Mouse (Mus musculus) gastrocnemius, postnatal 14 days (tissue): ENCODE measurements at regions not wholly inside any gene's neighbourhood (a gene's known extent, or its start where the extent isn't known, plus 50 kb on each side); places are given as distances from the start of the nearest gene placed in this dataset.

Source experiments
- DNase-seq: peaks from one replicate; pipeline ENCODE4 v3.0.0; 2021; ENCODE audit warnings: mixed read lengths
- intact Hi-C: fragments of 180-260 bp; cut with DNase I; formaldehyde crosslinking; loops from one replicate; pipeline ENCODE4 v1.15.1; 2025; ENCODE audit warnings: low total_unique reads

DNA sequence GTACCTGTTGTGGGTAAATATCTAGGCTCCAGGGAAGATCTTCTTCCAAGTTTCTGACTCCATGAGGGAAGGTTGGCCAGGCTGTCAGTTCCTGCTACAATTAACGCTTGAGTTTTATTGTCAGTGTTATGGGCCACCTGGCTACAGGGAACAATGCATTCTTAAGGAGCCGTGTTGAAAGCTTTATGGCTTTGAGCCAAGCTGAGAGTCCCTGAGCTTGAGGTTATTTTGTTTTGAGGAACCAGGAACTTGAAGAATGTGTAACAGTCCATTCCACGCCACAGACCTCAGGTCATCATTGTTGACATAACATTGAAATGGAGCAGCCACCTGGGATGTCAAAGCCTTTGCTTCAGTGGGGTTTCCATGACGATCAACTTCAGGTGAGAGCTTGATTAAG lies 71.6 kb upstream of the Lhx8 start:
- intact Hi-C loops: no loop called here
- DNase-seq: no peak

- intact Hi-C loops: no loop called here
- DNase-seq: no peak
Measured at GRCm38 (mm10) chr3:154393626-154394025, 63.2 kb upstream of the Lhx8 start.

GRCm38 (mm10) chr3:154391629-154392028 lies 61.2 kb upstream of the Lhx8 start:
- DNase-seq: no peak

DNA sequence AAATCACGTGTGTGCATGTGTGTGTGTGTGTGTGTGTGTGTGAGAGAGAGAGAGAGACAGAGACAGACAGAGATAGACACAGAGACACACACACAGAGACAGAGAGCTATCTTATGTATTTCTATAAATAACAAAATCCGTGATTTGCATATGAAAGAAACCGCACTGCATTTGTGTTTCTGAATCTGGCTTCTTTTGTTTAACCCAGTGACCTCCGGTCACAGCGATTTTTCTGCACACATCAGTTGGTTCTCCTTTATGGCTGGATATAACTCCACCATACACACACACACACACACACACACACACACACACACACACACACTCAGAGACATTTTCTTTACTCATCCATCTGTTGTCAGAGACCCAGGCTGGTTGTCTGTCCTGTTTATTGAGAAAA lies 58.2 kb upstream of the Lhx8 start:
- intact Hi-C loops: no loop called here
- no peak for DNase-seq

More at GRCm38 (mm10) chr3:154391629-154392028, 61.2 kb upstream of the Lhx8 start:
- intact Hi-C loops: no loop called here

DNA sequence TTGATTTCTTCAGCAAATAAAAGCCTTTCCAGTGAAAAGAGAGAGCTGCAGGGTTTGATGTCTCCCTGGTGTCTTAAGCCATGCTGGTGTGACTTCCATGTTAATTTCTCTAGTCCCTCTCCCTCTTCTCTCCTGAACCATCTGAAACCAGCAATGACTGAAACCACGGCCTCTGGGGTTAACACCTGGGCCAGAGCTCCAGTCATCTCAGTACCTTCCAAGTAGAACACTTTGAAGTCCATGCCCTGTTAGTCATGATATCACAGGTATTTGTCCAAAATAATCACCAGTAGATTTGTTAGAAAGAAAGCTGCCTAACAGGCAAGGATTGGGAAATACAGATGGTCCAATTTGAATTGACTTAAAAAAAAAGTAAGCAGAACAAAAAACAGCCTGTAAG lies 56.8 kb upstream of the Lhx8 start:
- DNase-seq: no peak
- intact Hi-C loops: no loop called here

- DNase-seq: no peak
- intact Hi-C loops: no loop called here
Measured at GRCm38 (mm10) chr3:154385831-154386312, 55.4 kb upstream of the Lhx8 start.

- no peak for DNase-seq
- intact Hi-C loops: no loop called here
Measured at GRCm38 (mm10) chr3:154382811-154383210, 52.4 kb upstream of the Lhx8 start.

GRCm38 (mm10) chr3:154381561-154381960 lies 51.1 kb upstream of the Lhx8 start:
- DNase-seq: no peak
- intact Hi-C loops: no loop called here
